Mouse (Mus musculus) spleen, adult 2 months (tissue): Measurements from ENCODE around the gene Kif22.

Experiments used
- CTCF ChIP-seq: fragments of 200-500 bp; IDR thresholded peaks from 2 replicates; pipeline ENCODE4 v1.5.1; 2011; ENCODE audit warnings: mild to moderate bottlenecking, inconsistent platforms; ENCODE audit not compliant: insufficient read depth, insufficient read length, insufficient replicate concordance; ENCODE audit errors: extremely low read depth
- POLR2A ChIP-seq: fragments of 200-500 bp; IDR thresholded peaks from 2 replicates; pipeline ENCODE4 v1.6.1; 2011; ENCODE audit warnings: low read depth, low read length, inconsistent platforms

DNA sequence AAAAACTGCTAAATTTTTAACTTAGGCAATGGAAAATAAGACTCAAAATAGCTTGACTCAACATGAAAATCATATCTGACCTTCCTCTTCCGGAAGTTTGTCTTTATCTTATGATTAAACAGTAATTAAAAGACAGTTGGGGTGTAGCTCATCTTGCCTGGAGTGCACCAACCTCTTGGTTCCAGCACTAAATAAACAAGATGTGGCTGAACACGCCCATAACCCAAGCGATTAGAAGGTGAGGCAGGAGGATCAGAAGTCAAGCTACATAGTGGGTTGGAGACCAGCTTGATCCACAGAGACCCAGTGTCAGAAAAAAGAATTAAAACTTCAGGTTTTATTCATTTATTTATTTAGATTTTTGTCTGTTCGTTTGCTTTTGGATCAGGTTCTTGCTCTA, 41.4 kb upstream of the Kif22 start:
- no peak for TF ChIP-seq POLR2A
- no peak for TF ChIP-seq CTCF
